Mouse (Mus musculus) MEL (cell line): Measurements from ENCODE around the gene Drg2. TPM values are rescaled to one million over a fixed set of nuclear protein-coding genes. Genes with fewer than 3 reads are reported as not detected.

Experiments
- DNase-seq: peaks from one replicate; pipeline ENCODE4 v3.0.0; 2011; ENCODE audit warnings: low read depth, low spot score
- H3K27ac ChIP-seq: 2 replicates; pipeline ENCODE4 v1.5.1; 2012; ENCODE audit warnings: low read depth, mild to moderate bottlenecking, control low read depth, low read length, moderate library complexity; ENCODE audit not compliant: control insufficient read depth
- H3K27me3 ChIP-seq, 2 experiments: fragments of 150-350 bp in 1 of 2; sonication (generic) in 1 of 2; 2 replicates each; pipeline ENCODE4 v1.6.1; 2012; ENCODE audit warnings: low read length in 2 of 2, mild to moderate bottlenecking in 2 of 2, improper control_type of control experiment in 1 of 2, moderate library complexity in 1 of 2; ENCODE audit not compliant: insufficient read depth in 2 of 2, control insufficient read depth in 1 of 2
- H3K36me3 ChIP-seq, 2 experiments: 2 replicates each; pipeline ENCODE4 v1.6.1; 2012 to 2014; ENCODE audit warnings: low read length in 2 of 2, improper control_type of control experiment in 1 of 2, inconsistent platforms in 1 of 2, mild to moderate bottlenecking in 1 of 2; ENCODE audit not compliant: insufficient read depth in 2 of 2, control insufficient read depth in 1 of 2
- H3K4me1 ChIP-seq, 2 experiments: fragments of 150-350 bp in 1 of 2; sonication (generic) in 1 of 2; 2 replicates each; pipeline ENCODE4 v1.6.1; 2012; ENCODE audit warnings: low read length in 2 of 2, improper control_type of control experiment in 1 of 2, mild to moderate bottlenecking in 1 of 2; ENCODE audit not compliant: insufficient read depth in 2 of 2, control insufficient read depth in 1 of 2
- H3K4me3 ChIP-seq, 2 experiments: fragments of 150-350 bp in 1 of 2; sonication (generic) in 1 of 2; 2 replicates each; pipeline ENCODE4 v1.5.1; 2012; ENCODE audit warnings: low read depth in 2 of 2, low read length in 2 of 2, mild to moderate bottlenecking in 2 of 2, moderate library complexity in 2 of 2, control low read depth in 1 of 2, improper control_type of control experiment in 1 of 2; ENCODE audit not compliant: control insufficient read depth in 1 of 2, insufficient read depth in 1 of 2
- H3K79me2 ChIP-seq: 2 replicates; pipeline ENCODE4 v1.6.1; 2012; ENCODE audit warnings: mild to moderate bottlenecking, low read length, moderate library complexity; ENCODE audit not compliant: control insufficient read depth, poor library complexity, insufficient read depth
- H3K9ac ChIP-seq: 2 replicates; pipeline ENCODE4 v1.6.1; 2012; ENCODE audit warnings: low read depth, mild to moderate bottlenecking, control low read depth, low read length, moderate library complexity; ENCODE audit not compliant: control insufficient read depth, poor library complexity, severe bottlenecking
- H3K9me3 ChIP-seq: fragments of 150-350 bp; sonication (generic); replicated peaks from 2 replicates; pipeline ENCODE4 v1.6.1; 2012; ENCODE audit warnings: mild to moderate bottlenecking, low read length, improper control_type of control experiment, moderate library complexity; ENCODE audit not compliant: insufficient read depth
- CHD1 ChIP-seq: IDR thresholded peaks from 2 replicates; pipeline ENCODE4 v1.6.1; 2012; ENCODE audit warnings: low read depth, mild to moderate bottlenecking, inconsistent platforms, low read length, improper control_type of control experiment
- CHD2 ChIP-seq: IDR thresholded peaks from 2 replicates; pipeline ENCODE4 v1.6.1; 2011; ENCODE audit warnings: low read length, improper control_type of control experiment
- CTCF ChIP-seq, 3 experiments: IDR thresholded peaks in 2 of 3; conservative IDR thresholded peaks in 1 of 3; 2 replicates each; pipeline ENCODE4 v1.5.1; 2011 to 2012; ENCODE audit warnings: low read length in 3 of 3, low read depth in 2 of 3, mild to moderate bottlenecking in 2 of 3, improper control_type of control experiment in 1 of 3, inconsistent platforms in 1 of 3, mixed read lengths in 1 of 3, moderate library complexity in 1 of 3; ENCODE audit not compliant: control insufficient read depth in 1 of 3, insufficient read depth in 1 of 3, poor library complexity in 1 of 3, severe bottlenecking in 1 of 3
- E2F4 ChIP-seq: IDR thresholded peaks from 2 replicates; pipeline ENCODE4 v1.6.1; 2011; ENCODE audit warnings: low read depth, low read length, improper control_type of control experiment, borderline replicate concordance
- EP300 ChIP-seq, 2 experiments: IDR thresholded peaks; 2 replicates each; pipeline ENCODE4 v1.6.1; 2011; ENCODE audit warnings: improper control_type of control experiment in 2 of 2, low read length in 2 of 2, low read depth in 1 of 2, mild to moderate bottlenecking in 1 of 2
- ETS1 ChIP-seq: IDR thresholded peaks from 2 replicates; pipeline ENCODE4 v1.6.1; 2012; ENCODE audit warnings: low read depth, mild to moderate bottlenecking, inconsistent platforms, low read length, improper control_type of control experiment, moderate library complexity
- JUND ChIP-seq: IDR thresholded peaks from 2 replicates; pipeline ENCODE4 v1.6.1; 2011; ENCODE audit warnings: low read depth, mild to moderate bottlenecking, improper control_type of control experiment, low read length
- KAT2A ChIP-seq: conservative IDR thresholded peaks from 2 replicates; pipeline ENCODE4 v1.6.1; 2012; ENCODE audit warnings: low read depth, low read length, improper control_type of control experiment, inconsistent platforms
- MAZ ChIP-seq: IDR thresholded peaks from 2 replicates; pipeline ENCODE4 v1.6.1; 2012; ENCODE audit warnings: low read depth, mild to moderate bottlenecking, inconsistent platforms, low read length, improper control_type of control experiment
- MEF2A ChIP-seq: IDR thresholded peaks from 2 replicates; pipeline ENCODE4 v1.6.1; 2014; ENCODE audit warnings: low read depth, mild to moderate bottlenecking, inconsistent platforms, low read length, improper control_type of control experiment; ENCODE audit not compliant: poor library complexity, insufficient replicate concordance, severe bottlenecking; ENCODE audit errors: extremely low read depth
- MXI1 ChIP-seq: IDR thresholded peaks from 2 replicates; pipeline ENCODE4 v1.6.1; 2011; ENCODE audit warnings: mild to moderate bottlenecking, low read depth, low read length, improper control_type of control experiment
- MYC ChIP-seq: IDR thresholded peaks from 2 replicates; pipeline ENCODE4 v1.6.1; 2011; ENCODE audit warnings: low read depth, mild to moderate bottlenecking, low read length, improper control_type of control experiment, moderate library complexity
- NELFE ChIP-seq: IDR thresholded peaks from 2 replicates; pipeline ENCODE4 v1.6.1; 2011; ENCODE audit warnings: low read depth, low read length, improper control_type of control experiment
- NRF1 ChIP-seq: IDR thresholded peaks from 2 replicates; pipeline ENCODE4 v1.6.1; 2014; ENCODE audit warnings: low read depth, mild to moderate bottlenecking, inconsistent platforms, low read length, improper control_type of control experiment, moderate library complexity; ENCODE audit not compliant: poor library complexity, insufficient read depth, severe bottlenecking
- POLR2A ChIP-seq, 2 experiments: IDR thresholded peaks; 2 replicates each; pipeline ENCODE4 v1.6.1; 2011 to 2012; ENCODE audit warnings: low read length in 2 of 2, mild to moderate bottlenecking in 2 of 2, control low read depth in 1 of 2, improper control_type of control experiment in 1 of 2, low read depth in 1 of 2, moderate library complexity in 1 of 2; ENCODE audit not compliant: control insufficient read depth in 1 of 2, insufficient read depth in 1 of 2, poor library complexity in 1 of 2
- POLR2AphosphoS2 ChIP-seq: IDR thresholded peaks from 2 replicates; pipeline ENCODE4 v1.6.1; 2011; ENCODE audit warnings: low read length, improper control_type of control experiment
- RAD21 ChIP-seq: IDR thresholded peaks from 2 replicates; pipeline ENCODE4 v1.6.1; 2011; ENCODE audit warnings: mild to moderate bottlenecking, low read depth, low read length, improper control_type of control experiment
- SIN3A ChIP-seq: IDR thresholded peaks from 2 replicates; pipeline ENCODE4 v1.6.1; 2012; ENCODE audit warnings: low read length, improper control_type of control experiment, inconsistent platforms
- SMC3 ChIP-seq: IDR thresholded peaks from 2 replicates; pipeline ENCODE4 v1.6.1; 2011; ENCODE audit warnings: low read depth, low read length, improper control_type of control experiment
- TAL1 ChIP-seq: IDR thresholded peaks from 2 replicates; pipeline ENCODE4 v1.6.1; 2012; ENCODE audit warnings: mild to moderate bottlenecking, inconsistent platforms, low read length, moderate library complexity, mixed read lengths
- TBP ChIP-seq: IDR thresholded peaks from 2 replicates; pipeline ENCODE4 v1.8.0; 2011; ENCODE audit warnings: low read depth, low read length, improper control_type of control experiment
- UBTF ChIP-seq: IDR thresholded peaks from 2 replicates; pipeline ENCODE4 v1.6.1; 2012; ENCODE audit warnings: low read depth, mild to moderate bottlenecking, inconsistent platforms, low read length, improper control_type of control experiment, moderate library complexity, borderline replicate concordance; ENCODE audit not compliant: insufficient read depth
- USF1 ChIP-seq: IDR thresholded peaks from 2 replicates; pipeline ENCODE4 v1.6.1; 2014; ENCODE audit warnings: low read depth, mild to moderate bottlenecking, inconsistent platforms, low read length, improper control_type of control experiment, moderate library complexity
- USF2 ChIP-seq, 2 experiments: IDR thresholded peaks; 2 replicates each; pipeline ENCODE4 v1.6.1; 2011 to 2012; ENCODE audit warnings: improper control_type of control experiment in 2 of 2, low read length in 2 of 2, borderline replicate concordance in 1 of 2, inconsistent platforms in 1 of 2, low read depth in 1 of 2, mild to moderate bottlenecking in 1 of 2; ENCODE audit not compliant: insufficient read depth in 1 of 2
- ZC3H11A ChIP-seq: IDR thresholded peaks from 2 replicates; pipeline ENCODE4 v1.6.1; 2012; ENCODE audit warnings: low read depth, mild to moderate bottlenecking, inconsistent platforms, low read length, improper control_type of control experiment
- ZKSCAN1 ChIP-seq: IDR thresholded peaks from 2 replicates; pipeline ENCODE4 v1.6.1; 2012; ENCODE audit warnings: low read depth, mild to moderate bottlenecking, inconsistent platforms, low read length, improper control_type of control experiment, moderate library complexity
- ZMIZ1 ChIP-seq: IDR thresholded peaks from 2 replicates; pipeline ENCODE4 v1.6.1; 2012; ENCODE audit warnings: low read depth, mild to moderate bottlenecking, inconsistent platforms, low read length, improper control_type of control experiment, moderate library complexity
- ZNF384 ChIP-seq: IDR thresholded peaks from 2 replicates; pipeline ENCODE4 v1.6.1; 2012; ENCODE audit warnings: low read depth, mild to moderate bottlenecking, inconsistent platforms, low read length, improper control_type of control experiment
- polyA plus RNA-seq, 2 experiments: library from polyadenylated mRNA; stranded (reverse) in 1 of 2; unstranded in 1 of 2; fragments of >175 nt in 1 of 2; fragments of >200 nt in 1 of 2; gene quantifications; 2 replicates each; pipeline versions ENCODE4 v1.2.1 to v1.2.4; 2012; ENCODE audit warnings: low replicate concordance in 2 of 2, low read depth in 1 of 2; ENCODE audit not compliant: insufficient read length in 2 of 2, insufficient read depth in 1 of 2, missing spikeins in 1 of 2
- total RNA-seq: library from RNA; depleted of rRNA; stranded (reverse); fragments of 300-350 nt; gene quantifications from 2 replicates; pipeline ENCODE4 v1.2.3, GENCODE M21; 2012

Gene Drg2
- total and polyA plus RNA-seq, 3 experiments, result 121 to 214 (median 133) TPM

- Histone ChIP-seq H3K4me1 (no peaks in the 10 kb centered on the region), H3K36me3 (no peaks in the 10 kb centered on the region), H3K9me3 (no peaks in the 10 kb centered on the region), H3K9ac (no peak overlapping the region), H3K4me3 (no peak overlapping the region), H3K79me2 (no peaks in the 10 kb centered on the region), H3K27ac (no peak overlapping the region), H3K27me3 (no peaks in the 10 kb centered on the region)
- TF ChIP-seq RAD21 (no peak), POLR2A (IDR thresholded peaks at IDR 0.05; ENCODE audit: control insufficient read depth in 1 of 2, insufficient read depth in 1 of 2, low read depth in 1 of 2, low read length in 2 of 2, poor library complexity in 1 of 2) (no peak), TAL1 (no peak), CHD1 (no peak), CHD2 (no peak), CTCF (IDR thresholded peaks at IDR 0.05 in 2 of 3, conservative IDR thresholded peaks at IDR 0.05 in 1 of 3; ENCODE audit: control insufficient read depth in 1 of 3, insufficient read depth in 1 of 3, low read depth in 2 of 3, low read length in 3 of 3, poor library complexity in 1 of 3, severe bottlenecking in 1 of 3) (no peak), ZKSCAN1 (no peak), KAT2A (no peak), POLR2AphosphoS2 (no peak), TBP (no peak), USF1 (no peak), SMC3 (no peak), EP300 (IDR thresholded peaks at IDR 0.05; ENCODE audit: low read depth in 1 of 2, low read length in 2 of 2) (no peak), E2F4 (no peak), JUND (no peak), MEF2A (no peak)
- no peak for DNase-seq
These were observed 21.4 kb downstream of the Drg2 start for GRCm38 (mm10) chr11:60475668-60476362.

GRCm38 (mm10) chr11:60478121-60478520 is 23.7 kb downstream of the Drg2 start:
- Histone ChIP-seq H3K79me2 (no peaks in the 10 kb centered on the region), H3K9me3 (no peaks in the 10 kb centered on the region), H3K4me3 (no peak overlapping the region), H3K27me3 (no peaks in the 10 kb centered on the region; a peak in 1 of 4 replicates), H3K36me3 (no peaks in the 10 kb centered on the region)
- DNase-seq, result no peak
- TF ChIP-seq RAD21 (no peak), CHD2 (no peak), ZMIZ1 (no peak), USF2 (IDR thresholded peaks at IDR 0.05; ENCODE audit: borderline replicate concordance in 1 of 2, insufficient read depth in 1 of 2, low read depth in 1 of 2, low read length in 2 of 2) (no peak), KAT2A (no peak), ZNF384 (no peak), NELFE (no peak), ETS1 (no peak), MEF2A (no peak), UBTF (no peak), SIN3A (no peak), SMC3 (no peak), ZC3H11A (no peak), MAZ (no peak), NRF1 (no peak), MYC (no peak), MXI1 (no peak), TAL1 (no peak)
- TF ChIP-seq, all 39 proteins: peak for 0
- H3K9ac ChIP-seq, result no peak overlapping the region
- no peak overlapping the region for H3K27ac ChIP-seq
- no peaks in the 10 kb centered on the region for H3K4me1 ChIP-seq
